Mouse (Mus musculus): ENCODE measurements at regions not wholly inside any gene's neighbourhood (a gene's known extent, or its start where the extent isn't known, plus 50 kb on each side); places are given as distances from the start of the nearest gene placed in this dataset.
A peak's percentile ranks its signal among the peaks of the same experiment; 100 is the strongest.

GRCm38 (mm10) chr14:25392940-25393339 lies 66.0 kb upstream of the Zmiz1 start:
- TF ChIP-seq ZKSCAN1 (IDR thresholded peaks at IDR 0.05; ENCODE audit: low read depth, low read length), result no peak
- no peak for TF ChIP-seq UBTF (IDR thresholded peaks at IDR 0.05; ENCODE audit: borderline replicate concordance, insufficient read depth, low read depth, low read length)
- no peak for TF ChIP-seq TCF12 (IDR thresholded peaks at IDR 0.05; ENCODE audit: low read depth, low read length)
- TF ChIP-seq ZMIZ1 (IDR thresholded peaks at IDR 0.05; ENCODE audit: low read depth, low read length), result no peak
- H3K27ac ChIP-seq (ENCODE audit: control insufficient read depth, low read depth, low read length), result no peak overlapping the region
- peaks cover 8 to 9% of the 10 kb centered on the region in 2 experiments for H3K4me1 ChIP-seq (ENCODE audit: control insufficient read depth in 1 of 2, insufficient read depth in 2 of 2, low read length in 2 of 2)
- H3K9ac ChIP-seq (ENCODE audit: control insufficient read depth, low read depth, low read length, poor library complexity, severe bottlenecking), result no peak overlapping the region
- H3K9me3 ChIP-seq (replicated peaks; ENCODE audit: insufficient read depth, low read length), result no peaks in the 10 kb centered on the region
- no peaks in the 10 kb centered on the region for H3K79me2 ChIP-seq (ENCODE audit: control insufficient read depth, insufficient read depth, low read length, poor library complexity)
- no peak overlapping the region for H3K4me3 ChIP-seq (ENCODE audit: control insufficient read depth in 1 of 2, insufficient read depth in 1 of 2, low read depth in 2 of 2, low read length in 2 of 2)
- H3K36me3 ChIP-seq (ENCODE audit: control insufficient read depth in 1 of 2, insufficient read depth in 2 of 2, low read length in 2 of 2), result peaks cover 0 to 8% of the 10 kb centered on the region in 2 experiments; a peak in 2 of 4 replicates
- no peak for DNase-seq (ENCODE audit: low read depth, low spot score)
- H3K27me3 ChIP-seq (ENCODE audit: control insufficient read depth in 1 of 2, insufficient read depth in 2 of 2, low read length in 2 of 2), result no peaks in the 10 kb centered on the region

- DNase-seq (ENCODE audit: low read depth, low spot score), result no peak
- Histone ChIP-seq H3K9ac (ENCODE audit: control insufficient read depth, low read depth, low read length, poor library complexity, severe bottlenecking) (no peak overlapping the region), H3K79me2 (ENCODE audit: control insufficient read depth, insufficient read depth, low read length, poor library complexity) (no peaks in the 10 kb centered on the region), H3K4me3 (ENCODE audit: control insufficient read depth in 1 of 2, insufficient read depth in 1 of 2, low read depth in 2 of 2, low read length in 2 of 2) (no peak overlapping the region), H3K4me1 (ENCODE audit: control insufficient read depth in 1 of 2, insufficient read depth in 2 of 2, low read length in 2 of 2) (peaks cover 22 to 29% of the 10 kb centered on the region in 2 experiments), H3K27me3 (ENCODE audit: control insufficient read depth in 1 of 2, insufficient read depth in 2 of 2, low read length in 2 of 2) (no peaks in the 10 kb centered on the region), H3K9me3 (replicated peaks; ENCODE audit: insufficient read depth, low read length) (no peaks in the 10 kb centered on the region), H3K36me3 (ENCODE audit: control insufficient read depth in 1 of 2, insufficient read depth in 2 of 2, low read length in 2 of 2) (peaks cover 0 to 26% of the 10 kb centered on the region in 2 experiments; a peak in 2 of 4 replicates), H3K27ac (ENCODE audit: control insufficient read depth, low read depth, low read length) (no peak overlapping the region)
- TF ChIP-seq SMC3 (IDR thresholded peaks at IDR 0.05; ENCODE audit: low read depth, low read length) (no peak), JUND (IDR thresholded peaks at IDR 0.05; ENCODE audit: low read depth, low read length) (no peak), GABPA (IDR thresholded peaks at IDR 0.05; ENCODE audit: low read depth, low read length) (no peak), UBTF (IDR thresholded peaks at IDR 0.05; ENCODE audit: borderline replicate concordance, insufficient read depth, low read depth, low read length) (no peak), POLR2AphosphoS5 (IDR thresholded peaks at IDR 0.05; ENCODE audit: borderline replicate concordance, low read depth, low read length) (no peak), ZNF384 (IDR thresholded peaks at IDR 0.05; ENCODE audit: low read depth, low read length) (no peak)
Observed at GRCm38 (mm10) chr14:25394931-25395330, 64.1 kb upstream of the Zmiz1 start.

- H3K4me1 ChIP-seq (ENCODE audit: control insufficient read depth in 1 of 2, insufficient read depth in 2 of 2, low read length in 2 of 2), result peaks cover 26 to 42% of the 10 kb centered on the region in 2 experiments
- no peaks in the 10 kb centered on the region for H3K27me3 ChIP-seq (ENCODE audit: control insufficient read depth in 1 of 2, insufficient read depth in 2 of 2, low read length in 2 of 2)
- H3K9ac ChIP-seq (ENCODE audit: control insufficient read depth, low read depth, low read length, poor library complexity, severe bottlenecking), result peak overlapping the region; percentile 49
- H3K79me2 ChIP-seq (ENCODE audit: control insufficient read depth, insufficient read depth, low read length, poor library complexity), result peaks cover 14% of the 10 kb centered on the region
- H3K36me3 ChIP-seq (ENCODE audit: control insufficient read depth in 1 of 2, insufficient read depth in 2 of 2, low read length in 2 of 2), result peaks cover 0 to 36% of the 10 kb centered on the region in 2 experiments; a peak in 2 of 4 replicates
- H3K27ac ChIP-seq (ENCODE audit: control insufficient read depth, low read depth, low read length), result peak overlapping the region; percentile 99
- H3K4me3 ChIP-seq (ENCODE audit: control insufficient read depth in 1 of 2, insufficient read depth in 1 of 2, low read depth in 2 of 2, low read length in 2 of 2), result peak overlapping the region; percentile 47 to 79
- no peaks in the 10 kb centered on the region for H3K9me3 ChIP-seq (replicated peaks; ENCODE audit: insufficient read depth, low read length)
- DNase-seq (ENCODE audit: low read depth, low spot score), result peak; percentile 94
- TF ChIP-seq CHD2 (IDR thresholded peaks at IDR 0.05; ENCODE audit: low read length) (no peak), CHD1 (IDR thresholded peaks at IDR 0.05; ENCODE audit: low read depth, low read length) (no peak), MAZ (IDR thresholded peaks at IDR 0.05; ENCODE audit: low read depth, low read length) (no peak), POLR2AphosphoS5 (IDR thresholded peaks at IDR 0.05; ENCODE audit: borderline replicate concordance, low read depth, low read length) (no peak), MYB (IDR thresholded peaks at IDR 0.05; ENCODE audit: low read depth, low read length) (no peak), SMC3 (IDR thresholded peaks at IDR 0.05; ENCODE audit: low read depth, low read length) (no peak), ZNF384 (IDR thresholded peaks at IDR 0.05; ENCODE audit: low read depth, low read length) (no peak), USF2 (IDR thresholded peaks at IDR 0.05; ENCODE audit: borderline replicate concordance in 1 of 2, insufficient read depth in 1 of 2, low read depth in 1 of 2, low read length in 2 of 2) (no peak), RAD21 (IDR thresholded peaks at IDR 0.05; ENCODE audit: low read depth, low read length) (no peak), MEF2A (IDR thresholded peaks at IDR 0.05; ENCODE audit: extremely low read depth, insufficient replicate concordance, low read depth, low read length, poor library complexity, severe bottlenecking) (no peak), JUND (IDR thresholded peaks at IDR 0.05; ENCODE audit: low read depth, low read length) (no peak), USF1 (IDR thresholded peaks at IDR 0.05; ENCODE audit: low read depth, low read length) (no peak), HCFC1 (IDR thresholded peaks at IDR 0.05; ENCODE audit: low read depth, low read length) (no peak), MYC (IDR thresholded peaks at IDR 0.05; ENCODE audit: low read depth, low read length) (no peak), MAFK (IDR thresholded peaks at IDR 0.05; ENCODE audit: borderline replicate concordance, low read depth, low read length) (no peak), UBTF (IDR thresholded peaks at IDR 0.05; ENCODE audit: borderline replicate concordance, insufficient read depth, low read depth, low read length) (no peak), BHLHE40 (IDR thresholded peaks at IDR 0.05; ENCODE audit: borderline replicate concordance, low read depth, low read length) (no peak), NRF1 (IDR thresholded peaks at IDR 0.05; ENCODE audit: insufficient read depth, low read depth, low read length, poor library complexity, severe bottlenecking) (no peak), ZKSCAN1 (IDR thresholded peaks at IDR 0.05; ENCODE audit: low read depth, low read length) (no peak)
Observed at GRCm38 (mm10) chr14:25396990-25397531, 61.9 kb upstream of the Zmiz1 start.
